Mouse (Mus musculus): ENCODE measurements around the gene St3gal3. TPM values are rescaled to one million over a fixed set of nuclear protein-coding genes. Genes with fewer than 3 reads are reported as not detected.

St3gal3 gene
- polyA plus RNA-seq, 1 experiment from 2014 or later, result 8.1 TPM

DNA sequence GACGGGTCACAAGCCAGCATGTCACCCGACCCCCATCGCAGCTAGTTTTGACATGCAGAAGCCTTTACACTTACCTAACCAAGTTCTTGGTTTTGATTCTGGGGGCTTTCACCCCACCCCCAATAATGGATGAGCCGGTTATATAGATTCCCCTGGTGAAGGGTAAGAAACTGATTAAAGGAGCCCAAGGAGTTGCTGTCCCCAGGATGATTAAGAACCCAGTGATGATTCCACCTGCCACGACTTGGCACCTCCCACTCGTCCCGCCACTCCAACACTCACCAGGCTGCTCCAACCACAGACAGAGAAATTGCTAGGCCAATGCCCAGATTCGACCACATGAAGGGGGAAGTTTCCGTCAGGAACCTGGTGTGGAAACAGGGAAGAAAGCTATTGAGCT, 248.7 kb downstream of the St3gal3 start:
- Histone ChIP-seq H3K9me3 (no peaks in the 10 kb centered on the region), H3K9ac (peak overlapping the region; percentile 84; the same call in 1 of the 2 replicates), H3K36me3 (peaks cover 18% of the 10 kb centered on the region), H3K27me3 (no peaks in the 10 kb centered on the region), H3K4me2 (peak overlapping the region; percentile 97), H3K4me3 (peak overlapping the region; percentile 94), H3K4me1 (peaks cover 27% of the 10 kb centered on the region), H3K27ac (no peak overlapping the region)
- no peak for ATAC-seq (ENCODE audit: borderline replicate concordance, extremely low read depth, low FRiP score, low TSS enrichment)
- 71% methylated on average over 9 of the region's 9 CpGs for WGBS

GRCm38 (mm10) chr4:117885093-117885492, 249.6 kb downstream of the St3gal3 start:
- Histone ChIP-seq H3K4me2 (no peak overlapping the region), H3K9ac (no peak overlapping the region), H3K9me3 (no peaks in the 10 kb centered on the region), H3K4me1 (peaks cover 24% of the 10 kb centered on the region), H3K4me3 (no peak overlapping the region), H3K36me3 (peaks cover 18% of the 10 kb centered on the region), H3K27ac (no peak overlapping the region), H3K27me3 (no peaks in the 10 kb centered on the region)
- WGBS, result 91% methylated on average over 10 of the region's 10 CpGs
- no peak for ATAC-seq (ENCODE audit: borderline replicate concordance, extremely low read depth, low FRiP score, low TSS enrichment)

DNA sequence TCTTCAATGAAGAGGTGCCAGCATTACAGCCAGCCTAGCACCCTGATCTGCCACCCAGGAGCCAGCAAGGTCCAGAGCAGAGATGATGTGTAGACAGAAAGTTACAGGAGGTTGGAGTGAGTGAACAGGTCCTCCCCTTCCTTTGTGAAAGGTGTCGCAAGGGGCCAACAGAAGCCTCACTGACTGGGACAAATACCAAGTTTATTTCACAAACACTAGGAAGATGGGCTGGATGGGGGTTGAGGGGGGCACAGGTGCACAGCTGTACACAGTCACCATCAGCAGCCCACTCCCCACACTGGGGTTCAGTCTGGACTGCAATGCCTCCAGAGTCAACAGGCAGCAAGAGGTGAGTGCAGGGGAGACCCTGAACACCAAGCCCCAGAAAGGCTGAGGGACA, 250.6 kb downstream of the St3gal3 start:
- H3K27ac ChIP-seq, result no peak overlapping the region
- H3K4me2 ChIP-seq, result peak overlapping the region; percentile 91; the same call in 1 of the 2 replicates
- ATAC-seq (ENCODE audit: borderline replicate concordance, extremely low read depth, low FRiP score, low TSS enrichment), result no peak
- H3K4me1 ChIP-seq, result peaks cover 24% of the 10 kb centered on the region
- peak overlapping the region; percentile 82; the same call in 1 of the 2 replicates for H3K4me3 ChIP-seq
- no peak overlapping the region for H3K9ac ChIP-seq
- no peaks in the 10 kb centered on the region for H3K9me3 ChIP-seq
- H3K27me3 ChIP-seq, result no peaks in the 10 kb centered on the region
- peaks cover 14% of the 10 kb centered on the region for H3K36me3 ChIP-seq
- 91% methylated on average over 1 of the region's 1 CpGs for WGBS

DNA sequence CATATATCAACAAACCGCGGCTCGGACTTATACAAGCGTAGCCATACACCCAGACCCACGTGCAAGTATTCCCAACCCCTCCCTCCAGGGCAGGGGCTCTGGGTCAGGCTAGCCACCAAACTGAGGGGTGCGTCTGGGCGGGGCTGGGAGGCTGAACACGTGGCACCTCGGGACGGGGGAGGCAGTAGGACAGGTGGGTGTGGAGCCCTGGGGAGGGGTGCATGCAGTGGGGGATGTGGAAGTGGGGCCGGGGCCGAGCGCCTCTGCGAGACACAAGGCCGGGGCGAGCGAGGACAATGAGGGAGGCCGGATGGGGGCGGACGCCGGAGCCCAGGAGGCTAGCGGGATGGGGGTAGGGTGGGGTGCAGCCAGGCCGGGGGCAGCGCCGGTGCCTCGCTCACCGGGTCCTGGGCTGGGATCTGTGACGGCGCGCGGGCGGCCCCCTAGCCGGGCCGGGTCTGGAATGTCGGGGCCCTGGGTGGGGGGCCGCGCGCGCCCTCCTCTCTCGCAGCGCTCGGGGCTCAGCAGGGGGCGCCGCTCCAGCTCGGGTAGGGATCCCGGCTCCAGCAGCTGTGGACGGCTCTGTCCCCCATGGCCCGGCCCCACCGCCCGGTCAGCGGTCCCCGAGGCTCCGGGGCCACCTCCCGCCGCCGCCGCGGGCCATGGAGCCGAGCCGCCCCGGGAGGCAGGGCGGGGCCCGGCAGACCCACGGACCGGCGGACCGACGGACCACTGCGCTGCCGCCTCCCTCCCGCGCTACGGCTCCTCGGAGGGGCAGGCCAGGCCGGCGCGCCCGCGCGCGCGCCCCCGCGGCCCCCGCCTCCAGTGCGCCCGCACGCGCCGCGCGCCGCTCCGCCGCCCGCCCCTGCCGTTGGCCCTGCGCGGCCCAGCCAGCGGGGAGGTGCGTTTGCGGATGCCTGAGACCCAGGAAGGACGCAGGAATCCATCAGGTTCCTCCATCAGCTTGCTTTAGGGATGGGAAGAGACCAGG, 251.7 kb downstream of the St3gal3 start, which contains the start of gene B4galt2:
Gene B4galt2, minus strand, starts transcription at position 787 of the 991 bp plus-strand sequence.
- H3K4me3 ChIP-seq, result peak within 1 kb of the TSS; percentile 82
- WGBS, result under 1% methylated on average over 91 of the region's 103 CpGs

More for the DNA sequence above, 251.7 kb downstream of the St3gal3 start, which contains the start of gene B4galt2:
- Histone ChIP-seq H3K36me3 (peaks cover 14% of the 10 kb centered on the region), H3K4me1 (peaks cover 24% of the 10 kb centered on the region), H3K27ac (peak within 1 kb of the TSS; percentile 69), H3K4me2 (peak within 1 kb of the TSS; percentile 91), H3K9ac (peak within 1 kb of the TSS; percentile 85), H3K27me3 (no peaks in the 10 kb centered on the region), H3K9me3 (no peaks in the 10 kb centered on the region)
- ATAC-seq (ENCODE audit: borderline replicate concordance, extremely low read depth, low FRiP score, low TSS enrichment), result peak; percentile 65

Other genes starting within 250 kb of the St3gal3 start
- gene Atp6v0b, start 247.6 kb downstream of the St3gal3 start, polyA plus RNA-seq (2015; fragmentation: Nextera tagmentation; extraction: Ambion mirVana), result 177 and 185 TPM in 2 replicates
- gene Dph2, start 242.9 kb downstream of the St3gal3 start, polyA plus RNA-seq (2015; fragmentation: Nextera tagmentation; extraction: Ambion mirVana), result 18.2 and 19.3 TPM in 2 replicates
- gene Ipo13, start 219.9 kb downstream of the St3gal3 start, polyA plus RNA-seq (2015; fragmentation: Nextera tagmentation; extraction: Ambion mirVana), result 37.9 and 41.2 TPM in 2 replicates
- 3.1 and 3.2 TPM in 2 replicates for gene Artn, start 205.2 kb downstream of the St3gal3 start, polyA plus RNA-seq (2015; fragmentation: Nextera tagmentation; extraction: Ambion mirVana)
- gene Kdm4a, start 45.1 kb upstream of the St3gal3 start, polyA plus RNA-seq (2015; fragmentation: Nextera tagmentation; extraction: Ambion mirVana), result 39.3 and 40.0 TPM in 2 replicates
- gene Ptprf, start 156.5 kb upstream of the St3gal3 start, polyA plus RNA-seq (2015; fragmentation: Nextera tagmentation; extraction: Ambion mirVana), result 73.4 and 82.9 TPM in 2 replicates